Mouse (Mus musculus) forebrain, embryonic 11.5 days (tissue): ENCODE results near the gene Clcnka. TPM values are rescaled to one million over a fixed set of nuclear protein-coding genes. Genes with fewer than 3 reads are reported as not detected.

Experiments used
- ATAC-seq: fragments of 200-750 bp; cut with Nextera tagmentation; replicated peaks from 2 replicates; pipeline ENCODE4 v1.8.0; 2017; ENCODE audit warnings: moderate TSS enrichment; ENCODE audit not compliant: low FRiP score
- DNase-seq: peaks from one replicate; pipeline ENCODE4 v3.0.0-alpha.2; 2017; ENCODE audit warnings: low spot score
- H3K27ac ChIP-seq: fragments of 300-500 bp; sonication (generic); 2 replicates; pipeline ENCODE4 v1.5.1; 2014; ENCODE audit warnings: low read depth, low read length
- H3K27me3 ChIP-seq: fragments of 300-500 bp; sonication (generic); 2 replicates; pipeline ENCODE4 v1.6.1; 2014; ENCODE audit warnings: mild to moderate bottlenecking, low read length, mixed read lengths; ENCODE audit not compliant: control insufficient read depth, insufficient read depth
- H3K36me3 ChIP-seq: fragments of 300-500 bp; sonication (generic); 2 replicates; pipeline ENCODE4 v1.6.1; 2014; ENCODE audit warnings: mild to moderate bottlenecking, low read length, moderate library complexity, mixed read lengths; ENCODE audit not compliant: control insufficient read depth, insufficient read depth
- H3K4me1 ChIP-seq: fragments of 300-500 bp; sonication (generic); replicated peaks from 2 replicates; pipeline ENCODE4 v1.6.1; 2014; ENCODE audit warnings: low read length, mixed read lengths; ENCODE audit not compliant: control insufficient read depth, insufficient read depth
- H3K4me2 ChIP-seq: fragments of 300-500 bp; sonication (generic); 2 replicates; pipeline ENCODE4 v1.6.1; 2014; ENCODE audit warnings: low read depth, mild to moderate bottlenecking, low read length, moderate library complexity, mixed read lengths; ENCODE audit not compliant: severe bottlenecking
- H3K4me3 ChIP-seq: fragments of 300-500 bp; sonication (generic); 2 replicates; pipeline ENCODE4 v1.5.1; 2014; ENCODE audit warnings: low read depth, low read length
- H3K9ac ChIP-seq: fragments of 300-500 bp; sonication (generic); 2 replicates; pipeline ENCODE4 v1.6.1; 2014; ENCODE audit warnings: low read length
- H3K9me3 ChIP-seq: fragments of 300-500 bp; sonication (generic); 2 replicates; pipeline ENCODE4 v1.6.1; 2016; ENCODE audit warnings: low read length, mixed read lengths; ENCODE audit not compliant: control insufficient read depth
- WGBS: fragments of 180-500 bp; shearing (Covaris S2); extraction: QIAGEN DNeasy Blood & Tissue Kit; methylation state at CpG from one replicate; pipeline ENCODE4 v1.1.7; 2014; 5-methylcytosine and 5-hydroxymethylcytosine counted together
- polyA plus RNA-seq: library from polyadenylated mRNA; unstranded; fragments of >200 nt; fragmentation: Nextera tagmentation; extraction: Ambion mirVana; gene quantifications from 2 replicates; pipeline ENCODE4 v1.2.1, GENCODE M21; 2014

Gene Clcnka
- polyA plus RNA-seq, 1 experiment from 2014 or later, result 0.17 TPM

DNA sequence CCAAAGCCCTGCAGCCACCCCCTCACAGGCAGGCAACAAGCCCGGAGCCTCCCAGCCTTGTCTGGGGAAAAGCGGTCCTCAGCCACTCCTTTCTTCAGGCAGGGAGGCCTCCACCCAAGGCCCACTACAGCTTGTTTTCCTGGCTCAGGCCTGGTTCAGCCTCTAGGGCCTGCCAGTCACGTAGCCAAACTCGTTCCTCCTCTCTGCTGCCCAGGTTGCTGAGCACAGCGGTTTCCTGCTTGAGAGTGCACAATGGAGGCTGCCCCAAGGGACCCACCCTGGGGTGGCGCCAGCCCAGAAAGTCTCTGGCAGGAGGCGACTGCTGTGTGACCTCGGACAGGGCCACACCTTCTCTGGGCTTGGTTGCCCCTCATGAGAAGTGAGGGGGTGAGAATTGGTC, 44.7 kb downstream of the Clcnka start:
- peak; percentile 41 for DNase-seq
- no peak overlapping the region for H3K27ac ChIP-seq

DNA sequence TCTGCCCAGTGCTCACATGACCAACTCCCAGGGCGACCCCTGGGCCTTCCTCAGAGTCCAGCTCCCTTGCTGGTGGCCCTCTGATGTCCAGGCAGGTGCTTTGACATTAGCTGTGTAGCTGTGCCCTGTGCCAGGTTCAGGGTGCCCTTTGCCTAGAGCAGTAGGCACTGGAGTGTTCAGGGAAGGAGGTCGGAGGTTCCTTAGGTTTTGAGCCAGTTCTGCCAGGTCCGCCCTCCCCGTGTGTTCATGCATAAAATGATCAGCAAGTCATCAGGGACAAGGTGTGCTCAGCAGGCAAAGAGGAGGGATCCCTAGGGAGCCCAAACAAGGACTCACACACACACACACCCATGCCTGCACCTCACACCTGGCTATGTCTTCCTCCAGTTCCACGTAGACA, 45.5 kb downstream of the Clcnka start:
- Histone ChIP-seq H3K27me3 (no peaks in the 10 kb centered on the region), H3K27ac (no peak overlapping the region), H3K9me3 (no peaks in the 10 kb centered on the region), H3K4me2 (no peak overlapping the region), H3K4me3 (no peak overlapping the region), H3K9ac (no peak overlapping the region), H3K4me1 (no peaks in the 10 kb centered on the region), H3K36me3 (no peaks in the 10 kb centered on the region)
- DNase-seq (no peak), ATAC-seq (no peak)
- WGBS, result 69% methylated on average over 5 of the region's 5 CpGs

More for the DNA sequence above, 44.7 kb downstream of the Clcnka start:
- H3K27me3 ChIP-seq, result no peaks in the 10 kb centered on the region
- 65% methylated on average over 8 of the region's 8 CpGs for WGBS
- no peak overlapping the region for H3K4me2 ChIP-seq
- ATAC-seq, result no peak
- H3K9me3 ChIP-seq, result no peaks in the 10 kb centered on the region
- no peak overlapping the region for H3K9ac ChIP-seq
- H3K4me1 ChIP-seq, result no peaks in the 10 kb centered on the region
- H3K36me3 ChIP-seq, result no peaks in the 10 kb centered on the region
- no peak overlapping the region for H3K4me3 ChIP-seq

DNA sequence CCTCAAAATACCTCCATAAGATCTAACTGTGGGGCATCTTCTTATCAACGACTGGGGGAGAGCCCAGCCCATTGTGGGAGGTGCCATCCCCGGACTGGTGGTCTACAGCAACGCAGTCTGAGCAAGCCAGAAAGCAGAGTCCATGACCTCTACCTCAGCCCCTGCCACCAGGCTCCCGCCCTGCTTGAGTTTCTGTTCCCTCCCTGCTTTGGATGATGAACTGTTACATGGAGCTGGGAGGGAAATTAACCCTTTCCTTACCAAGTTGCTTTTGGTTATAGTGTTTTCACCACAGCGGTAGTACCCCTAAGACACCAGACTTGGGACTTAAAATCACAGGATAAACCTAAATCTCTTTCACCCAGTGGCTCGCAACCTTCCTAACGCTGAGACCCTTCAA, 46.6 kb downstream of the Clcnka start:
- H3K27ac ChIP-seq, result no peak overlapping the region
- 66% methylated on average over 7 of the region's 7 CpGs for WGBS
- no peaks in the 10 kb centered on the region for H3K4me1 ChIP-seq
- no peak overlapping the region for H3K4me2 ChIP-seq
- DNase-seq, result peak; percentile 49
- no peaks in the 10 kb centered on the region for H3K27me3 ChIP-seq
- no peak overlapping the region for H3K4me3 ChIP-seq
- H3K9me3 ChIP-seq, result no peaks in the 10 kb centered on the region
- H3K9ac ChIP-seq, result no peak overlapping the region
- no peaks in the 10 kb centered on the region for H3K36me3 ChIP-seq
- ATAC-seq, result no peak

DNA sequence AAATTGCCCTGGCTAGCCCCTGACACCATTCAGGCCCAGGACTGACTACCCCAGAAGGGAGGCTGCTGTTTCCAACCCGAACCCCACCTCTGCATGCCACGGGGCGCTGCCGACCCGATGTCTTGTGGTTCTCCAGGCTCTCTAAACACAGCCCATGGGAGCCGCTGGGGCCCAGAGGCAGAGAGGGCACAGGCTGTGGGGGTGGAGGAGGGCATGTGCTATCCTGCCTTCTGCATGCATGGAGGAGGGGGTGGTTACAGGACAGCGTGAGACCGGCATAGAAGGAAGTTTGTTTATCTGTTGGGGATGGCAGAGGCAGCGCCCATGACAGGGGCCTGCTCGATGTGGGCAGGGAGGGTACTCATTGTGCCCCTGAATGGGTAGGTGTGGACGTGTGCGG, 48.5 kb downstream of the Clcnka start:
- H3K36me3 ChIP-seq, result no peaks in the 10 kb centered on the region
- no peak overlapping the region for H3K27ac ChIP-seq
- H3K4me2 ChIP-seq, result no peak overlapping the region
- 87% methylated on average over 12 of the region's 12 CpGs for WGBS
- no peak overlapping the region for H3K9ac ChIP-seq
- no peak for ATAC-seq
- H3K27me3 ChIP-seq, result no peaks in the 10 kb centered on the region
- peak; percentile 42 for DNase-seq
- no peaks in the 10 kb centered on the region for H3K9me3 ChIP-seq
- H3K4me1 ChIP-seq, result no peaks in the 10 kb centered on the region
- no peak overlapping the region for H3K4me3 ChIP-seq

DNA sequence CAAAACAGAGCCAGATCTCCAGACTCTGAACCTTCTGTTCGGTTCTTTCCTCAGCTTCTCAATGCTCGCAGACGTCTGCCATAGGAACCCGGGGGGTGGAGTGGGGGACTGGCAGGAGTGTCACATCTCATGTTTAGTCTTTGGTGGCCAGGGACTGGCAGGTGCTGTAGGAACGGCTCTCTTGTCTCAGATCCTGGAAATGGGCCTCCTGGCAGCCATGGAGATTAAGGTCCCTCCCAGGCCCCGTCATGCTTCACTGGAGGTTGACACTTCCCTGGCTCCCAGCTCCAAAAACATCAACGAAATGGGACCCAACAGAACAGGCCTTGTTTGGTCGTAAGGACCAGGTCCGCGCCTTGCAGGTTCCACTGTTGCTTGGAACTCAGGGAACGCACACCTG, 49.9 kb downstream of the Clcnka start:
- no peak overlapping the region for H3K27ac ChIP-seq
- ATAC-seq, result no peak
- no peaks in the 10 kb centered on the region for H3K36me3 ChIP-seq
- WGBS, result 78% methylated on average over 11 of the region's 11 CpGs
- no peaks in the 10 kb centered on the region for H3K27me3 ChIP-seq
- no peaks in the 10 kb centered on the region for H3K9me3 ChIP-seq
- no peak for DNase-seq
- no peak overlapping the region for H3K9ac ChIP-seq
- no peaks in the 10 kb centered on the region for H3K4me1 ChIP-seq
- H3K4me3 ChIP-seq, result no peak overlapping the region
- no peak overlapping the region for H3K4me2 ChIP-seq

DNA sequence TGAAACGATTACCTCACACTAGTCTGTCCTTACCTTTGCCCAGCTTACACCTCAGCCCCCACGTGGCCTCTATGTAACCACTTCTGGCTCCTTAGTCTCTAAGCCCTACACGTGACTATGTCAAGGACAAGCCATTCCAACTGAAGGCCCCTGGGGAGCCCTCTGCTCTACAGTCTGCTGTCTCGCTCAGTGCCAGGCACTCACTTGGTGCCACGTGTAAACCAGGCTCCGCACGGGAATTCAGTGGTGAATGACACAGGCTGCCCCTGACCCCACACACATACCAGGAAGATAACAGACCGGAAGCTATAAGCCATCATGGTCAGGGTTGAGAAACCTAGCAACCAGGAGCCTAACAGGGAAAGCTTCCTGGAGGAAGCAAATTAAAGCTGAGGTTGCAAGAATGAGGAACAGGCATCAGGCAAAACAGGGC, 51.1 kb downstream of the Clcnka start:
- Histone ChIP-seq H3K27ac (no peak overlapping the region), H3K4me1 (no peaks in the 10 kb centered on the region), H3K4me2 (no peak overlapping the region), H3K27me3 (no peaks in the 10 kb centered on the region), H3K9ac (no peak overlapping the region), H3K9me3 (no peaks in the 10 kb centered on the region), H3K36me3 (no peaks in the 10 kb centered on the region), H3K4me3 (no peak overlapping the region)
- DNase-seq (no peak), ATAC-seq (no peak; the same call in 1 of the 2 replicates)
- 73% methylated on average over 8 of the region's 8 CpGs for WGBS

DNA sequence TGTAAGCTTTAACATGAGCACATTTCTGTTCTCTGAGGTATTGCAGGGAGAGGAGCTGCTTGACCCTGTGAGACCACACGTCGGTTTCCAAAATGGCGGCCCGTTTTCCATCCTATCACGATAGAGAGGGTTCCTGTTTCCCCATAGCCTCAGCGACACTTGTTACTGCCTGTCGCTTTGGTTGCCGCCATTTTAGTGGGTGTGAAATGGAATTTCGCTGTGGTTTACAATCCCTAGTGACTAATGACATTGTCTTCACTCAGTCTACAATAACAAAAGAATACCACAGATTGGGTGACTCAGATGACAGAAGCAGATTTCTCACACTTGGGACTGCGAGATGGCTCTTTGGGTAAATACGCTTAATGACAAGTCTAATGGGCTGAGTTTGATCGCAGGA, 53.3 kb downstream of the Clcnka start:
- 94% methylated on average over 12 of the region's 12 CpGs for WGBS
- ATAC-seq, result no peak

DNA sequence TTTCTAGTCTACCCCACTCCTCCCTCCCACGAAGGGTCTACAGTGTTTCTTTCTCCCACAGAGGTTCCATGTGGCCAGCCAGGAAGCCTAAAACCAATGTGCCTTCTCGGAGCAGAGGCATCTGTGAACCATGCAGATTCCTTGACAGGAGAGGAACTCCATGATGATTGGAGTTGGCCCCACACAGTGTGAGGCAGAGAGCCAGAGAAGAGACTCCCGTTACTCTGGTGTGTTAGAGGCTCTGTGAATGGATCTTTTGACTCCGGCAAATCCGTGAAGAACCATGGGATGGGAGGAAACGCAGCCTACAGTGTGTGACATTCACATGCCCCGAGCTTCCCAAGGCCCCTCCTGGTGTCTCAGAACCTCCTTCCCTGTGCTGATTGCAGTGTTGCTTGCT, 55.0 kb downstream of the Clcnka start:
- no peak overlapping the region for H3K9ac ChIP-seq
- ATAC-seq, result no peak
- H3K36me3 ChIP-seq, result no peaks in the 10 kb centered on the region
- H3K4me3 ChIP-seq, result no peak overlapping the region
- no peaks in the 10 kb centered on the region for H3K9me3 ChIP-seq
- no peak overlapping the region for H3K4me2 ChIP-seq
- peaks cover 4% of the 10 kb centered on the region for H3K4me1 ChIP-seq
- WGBS, result 79% methylated on average over 7 of the region's 7 CpGs
- H3K27ac ChIP-seq, result no peak overlapping the region
- no peak for DNase-seq
- no peaks in the 10 kb centered on the region for H3K27me3 ChIP-seq

More for the DNA sequence above, 53.3 kb downstream of the Clcnka start:
- H3K36me3 ChIP-seq, result no peaks in the 10 kb centered on the region
- no peaks in the 10 kb centered on the region for H3K4me1 ChIP-seq
- no peak overlapping the region for H3K27ac ChIP-seq
- no peak overlapping the region for H3K9ac ChIP-seq
- H3K27me3 ChIP-seq, result no peaks in the 10 kb centered on the region
- H3K9me3 ChIP-seq, result no peaks in the 10 kb centered on the region
- H3K4me2 ChIP-seq, result no peak overlapping the region
- DNase-seq, result no peak
- H3K4me3 ChIP-seq, result no peak overlapping the region

DNA sequence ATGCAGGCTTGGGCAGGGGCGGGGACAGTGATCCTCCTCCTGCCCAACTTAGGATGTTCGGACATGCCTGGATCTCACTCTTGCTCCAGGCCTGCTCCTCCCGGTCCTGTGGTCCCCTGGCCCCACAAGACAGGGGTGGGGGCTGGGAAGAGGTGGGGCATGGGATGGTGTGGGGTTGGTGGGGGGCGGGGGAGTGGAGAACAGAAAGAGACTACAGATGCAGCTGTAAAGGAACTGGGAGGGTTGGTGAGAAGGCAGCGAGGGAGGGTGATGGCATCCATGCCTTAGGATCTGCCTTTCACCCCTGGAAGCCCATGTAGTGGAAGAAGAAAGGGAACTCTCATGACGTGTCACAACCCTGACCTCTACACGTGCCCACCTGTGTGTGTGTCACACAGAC, 57.0 kb downstream of the Clcnka start:
- peaks cover 4% of the 10 kb centered on the region for H3K4me1 ChIP-seq
- H3K27me3 ChIP-seq, result no peaks in the 10 kb centered on the region
- H3K9ac ChIP-seq, result no peak overlapping the region
- no peaks in the 10 kb centered on the region for H3K9me3 ChIP-seq
- no peak overlapping the region for H3K27ac ChIP-seq
- no peak for ATAC-seq
- DNase-seq, result no peak
- H3K36me3 ChIP-seq, result no peaks in the 10 kb centered on the region
- 76% methylated on average over 6 of the region's 7 CpGs for WGBS
- H3K4me3 ChIP-seq, result no peak overlapping the region
- H3K4me2 ChIP-seq, result no peak overlapping the region
